Mouse (Mus musculus) midbrain, embryonic 11.5 days (tissue): Measurements from ENCODE around the gene Scamp3. TPM values are rescaled to one million over a fixed set of nuclear protein-coding genes. Genes with fewer than 3 reads are reported as not detected.

ENCODE experiments used
- ATAC-seq: fragments of 200-750 bp; cut with Nextera tagmentation; 2 replicates; pipeline ENCODE4 v1.8.0; 2017; ENCODE audit warnings: moderate TSS enrichment, moderate library complexity; ENCODE audit not compliant: low FRiP score
- DNase-seq: peaks from one replicate; pipeline ENCODE4 v3.0.0; 2015; ENCODE audit warnings: low spot score; ENCODE audit errors: missing footprints
- H3K27ac ChIP-seq: fragments of 300-500 bp; sonication (generic); 2 replicates; pipeline ENCODE4 v1.5.1; 2014; ENCODE audit warnings: low read depth, low read length
- H3K27me3 ChIP-seq: fragments of 300-500 bp; sonication (generic); 2 replicates; pipeline ENCODE4 v1.6.1; 2014; ENCODE audit warnings: mild to moderate bottlenecking, low read length, moderate library complexity, mixed read lengths; ENCODE audit not compliant: control insufficient read depth, insufficient read depth
- H3K36me3 ChIP-seq: fragments of 300-500 bp; sonication (generic); 2 replicates; pipeline ENCODE4 v1.6.1; 2014; ENCODE audit warnings: mild to moderate bottlenecking, low read length, moderate library complexity, mixed read lengths; ENCODE audit not compliant: control insufficient read depth, insufficient read depth
- H3K4me1 ChIP-seq: fragments of 300-500 bp; sonication (generic); 2 replicates; pipeline ENCODE4 v1.6.1; 2014; ENCODE audit warnings: low read length; ENCODE audit not compliant: control insufficient read depth, insufficient read depth
- H3K4me2 ChIP-seq: fragments of 300-500 bp; sonication (generic); 2 replicates; pipeline ENCODE4 v1.6.1; 2014; ENCODE audit warnings: mild to moderate bottlenecking, moderate library complexity
- H3K4me3 ChIP-seq: fragments of 300-500 bp; sonication (generic); 2 replicates; pipeline ENCODE4 v1.5.1; 2014; ENCODE audit warnings: low read depth, low read length
- H3K9ac ChIP-seq: fragments of 300-500 bp; sonication (generic); 2 replicates; pipeline ENCODE4 v1.6.1; 2014; ENCODE audit warnings: low read length
- H3K9me3 ChIP-seq: fragments of 300-500 bp; sonication (generic); 2 replicates; pipeline ENCODE4 v1.6.1; 2016; ENCODE audit warnings: low read length; ENCODE audit not compliant: control insufficient read depth
- WGBS: fragments of 180-500 bp; shearing (Covaris S2); extraction: QIAGEN DNeasy Blood & Tissue Kit; methylation state at CpG from one replicate; pipeline ENCODE4 v1.1.7; 2014; 5-methylcytosine and 5-hydroxymethylcytosine counted together
- polyA plus RNA-seq: library from polyadenylated mRNA; unstranded; fragments of >200 nt; fragmentation: Nextera tagmentation; extraction: Ambion mirVana; gene quantifications from 2 replicates; pipeline ENCODE4 v1.2.1, GENCODE M21; 2014

The Scamp3 gene
- polyA plus RNA-seq = 74.4 and 77.2 TPM in 2 replicates

- Histone ChIP-seq H3K27ac (no peak within 1 kb of the TSS; the same call in 1 of the 2 replicates), H3K4me3 (peak within 1 kb of the TSS; percentile 55), H3K4me1 (peaks cover 9% of the 10 kb centered on the region), H3K36me3 (peaks cover 32% of the 10 kb centered on the region), H3K4me2 (peak within 1 kb of the TSS; percentile 85), H3K9ac (peak within 1 kb of the TSS; percentile 82), H3K27me3 (no peaks in the 10 kb centered on the region), H3K9me3 (no peaks in the 10 kb centered on the region)
- WGBS = under 1% methylated on average over 43 of the region's 43 CpGs
- peak; percentile 95 for ATAC-seq
- peak; percentile 99 for DNase-seq
These were observed at the start of gene Scamp3 for GRCm38 (mm10) chr3:89177242-89178106. Scamp3 (plus strand) TSS chr3:89177473.

GRCm38 (mm10) chr3:89129908-89130307 is 47.4 kb upstream of the Scamp3 start:
- DNase-seq = no peak

GRCm38 (mm10) chr3:89131816-89132215 is 45.5 kb upstream of the Scamp3 start:
- Histone ChIP-seq H3K36me3 (no peaks in the 10 kb centered on the region), H3K27ac (no peak overlapping the region), H3K4me2 (peak overlapping the region; percentile 49), H3K4me3 (no peak overlapping the region), H3K4me1 (no peaks in the 10 kb centered on the region), H3K27me3 (no peaks in the 10 kb centered on the region), H3K9me3 (no peaks in the 10 kb centered on the region), H3K9ac (no peak overlapping the region)
- no peak for ATAC-seq
- WGBS = 58% methylated on average over 4 of the region's 4 CpGs
- DNase-seq = no peak

More at GRCm38 (mm10) chr3:89129908-89130307, 47.4 kb upstream of the Scamp3 start:
- H3K9ac ChIP-seq = no peak overlapping the region
- H3K4me3 ChIP-seq = no peak overlapping the region
- no peak overlapping the region for H3K4me2 ChIP-seq
- H3K36me3 ChIP-seq = no peaks in the 10 kb centered on the region
- H3K4me1 ChIP-seq = no peaks in the 10 kb centered on the region
- 96% methylated on average over 3 of the region's 3 CpGs for WGBS
- no peak overlapping the region for H3K27ac ChIP-seq
- no peak for ATAC-seq
- H3K9me3 ChIP-seq = no peaks in the 10 kb centered on the region
- no peaks in the 10 kb centered on the region for H3K27me3 ChIP-seq

GRCm38 (mm10) chr3:89132285-89133062 is 44.8 kb upstream of the Scamp3 start:
- H3K9me3 ChIP-seq = no peaks in the 10 kb centered on the region
- no peak overlapping the region for H3K27ac ChIP-seq
- peak overlapping the region; percentile 49 for H3K4me2 ChIP-seq
- DNase-seq = no peak
- peak overlapping the region; percentile 41 for H3K9ac ChIP-seq
- no peaks in the 10 kb centered on the region for H3K36me3 ChIP-seq
- peak overlapping the region; percentile 21 for H3K4me3 ChIP-seq
- 17% methylated on average over 30 of the region's 30 CpGs for WGBS
- ATAC-seq = peak; percentile 68; the same call in 1 of the 2 replicates
- no peaks in the 10 kb centered on the region for H3K27me3 ChIP-seq
- H3K4me1 ChIP-seq = no peaks in the 10 kb centered on the region

GRCm38 (mm10) chr3:89133063-89133450 is 44.2 kb upstream of the Scamp3 start:
- Histone ChIP-seq H3K4me3 (no peak overlapping the region), H3K9me3 (no peaks in the 10 kb centered on the region), H3K9ac (no peak overlapping the region), H3K27ac (no peak overlapping the region), H3K4me1 (no peaks in the 10 kb centered on the region), H3K36me3 (no peaks in the 10 kb centered on the region), H3K4me2 (no peak overlapping the region), H3K27me3 (no peaks in the 10 kb centered on the region)
- DNase-seq = no peak
- ATAC-seq = no peak
- WGBS = 86% methylated on average over 7 of the region's 7 CpGs

GRCm38 (mm10) chr3:89133752-89134151 is 43.5 kb upstream of the Scamp3 start:
- Histone ChIP-seq H3K4me1 (no peaks in the 10 kb centered on the region), H3K27me3 (no peaks in the 10 kb centered on the region), H3K9ac (no peak overlapping the region), H3K9me3 (no peaks in the 10 kb centered on the region), H3K4me2 (no peak overlapping the region), H3K4me3 (no peak overlapping the region), H3K36me3 (no peaks in the 10 kb centered on the region), H3K27ac (no peak overlapping the region)
- DNase-seq = no peak
- 91% methylated on average over 1 of the region's 1 CpGs for WGBS
- no peak for ATAC-seq

GRCm38 (mm10) chr3:89135958-89136357 is 41.3 kb upstream of the Scamp3 start, which contains the start of gene Pklr:
Pklr (plus strand) TSS chr3:89136142.
- Histone ChIP-seq H3K9ac (no peak within 1 kb of the TSS), H3K4me3 (no peak within 1 kb of the TSS), H3K27ac (no peak within 1 kb of the TSS), H3K36me3 (no peaks in the 10 kb centered on the region), H3K4me2 (no peak within 1 kb of the TSS), H3K4me1 (no peaks in the 10 kb centered on the region), H3K27me3 (no peaks in the 10 kb centered on the region), H3K9me3 (no peaks in the 10 kb centered on the region)
- ATAC-seq (no peak), DNase-seq (no peak)
- WGBS = 63% methylated on average over 3 of the region's 3 CpGs

- H3K9me3 ChIP-seq = no peaks in the 10 kb centered on the region
- no peaks in the 10 kb centered on the region for H3K4me1 ChIP-seq
- H3K27ac ChIP-seq = no peak overlapping the region
- WGBS = 50% methylated on average over 9 of the region's 9 CpGs
- no peak for DNase-seq
- no peak for ATAC-seq
- no peak overlapping the region for H3K4me2 ChIP-seq
- H3K36me3 ChIP-seq = no peaks in the 10 kb centered on the region
- no peak overlapping the region for H3K4me3 ChIP-seq
- no peaks in the 10 kb centered on the region for H3K27me3 ChIP-seq
- H3K9ac ChIP-seq = no peak overlapping the region
These were observed 40.9 kb upstream of the Scamp3 start for GRCm38 (mm10) chr3:89136365-89136764.

- ATAC-seq (no peak), DNase-seq (no peak)
- no peak overlapping the region for H3K4me3 ChIP-seq
- H3K4me1 ChIP-seq = peaks cover 7% of the 10 kb centered on the region
- no peaks in the 10 kb centered on the region for H3K36me3 ChIP-seq
- no peak overlapping the region for H3K9ac ChIP-seq
- H3K9me3 ChIP-seq = no peaks in the 10 kb centered on the region
- 84% methylated on average over 10 of the region's 10 CpGs for WGBS
- no peak overlapping the region for H3K27ac ChIP-seq
- H3K27me3 ChIP-seq = peaks cover 5% of the 10 kb centered on the region; the same call in 1 of the 2 replicates
- H3K4me2 ChIP-seq = no peak overlapping the region
These were observed 32.5 kb upstream of the Scamp3 start for GRCm38 (mm10) chr3:89144821-89145220.
